Mouse (Mus musculus) midbrain, embryonic 11.5 days (tissue): Measurements from ENCODE around the gene Olfr243. TPM values are rescaled to one million over a fixed set of nuclear protein-coding genes. Genes with fewer than 3 reads are reported as not detected.
"Not testable (repeated sequence)": the region's sequence is repeated elsewhere in the genome, so short reads cannot be mapped to it uniquely, and the experiment has no call there.

Experiments
- ATAC-seq: fragments of 200-750 bp; cut with Nextera tagmentation; 2 replicates; pipeline ENCODE4 v1.8.0; 2017; ENCODE audit warnings: moderate TSS enrichment, moderate library complexity; ENCODE audit not compliant: low FRiP score
- DNase-seq: peaks from one replicate; pipeline ENCODE4 v3.0.0; 2015; ENCODE audit warnings: low spot score; ENCODE audit errors: missing footprints
- H3K27ac ChIP-seq: fragments of 300-500 bp; sonication (generic); 2 replicates; pipeline ENCODE4 v1.5.1; 2014; ENCODE audit warnings: low read depth, low read length
- H3K27me3 ChIP-seq: fragments of 300-500 bp; sonication (generic); 2 replicates; pipeline ENCODE4 v1.6.1; 2014; ENCODE audit warnings: mild to moderate bottlenecking, low read length, moderate library complexity, mixed read lengths; ENCODE audit not compliant: control insufficient read depth, insufficient read depth
- H3K36me3 ChIP-seq: fragments of 300-500 bp; sonication (generic); 2 replicates; pipeline ENCODE4 v1.6.1; 2014; ENCODE audit warnings: mild to moderate bottlenecking, low read length, moderate library complexity, mixed read lengths; ENCODE audit not compliant: control insufficient read depth, insufficient read depth
- H3K4me1 ChIP-seq: fragments of 300-500 bp; sonication (generic); 2 replicates; pipeline ENCODE4 v1.6.1; 2014; ENCODE audit warnings: low read length; ENCODE audit not compliant: control insufficient read depth, insufficient read depth
- H3K4me2 ChIP-seq: fragments of 300-500 bp; sonication (generic); 2 replicates; pipeline ENCODE4 v1.6.1; 2014; ENCODE audit warnings: mild to moderate bottlenecking, moderate library complexity
- H3K4me3 ChIP-seq: fragments of 300-500 bp; sonication (generic); 2 replicates; pipeline ENCODE4 v1.5.1; 2014; ENCODE audit warnings: low read depth, low read length
- H3K9ac ChIP-seq: fragments of 300-500 bp; sonication (generic); 2 replicates; pipeline ENCODE4 v1.6.1; 2014; ENCODE audit warnings: low read length
- H3K9me3 ChIP-seq: fragments of 300-500 bp; sonication (generic); 2 replicates; pipeline ENCODE4 v1.6.1; 2016; ENCODE audit warnings: low read length; ENCODE audit not compliant: control insufficient read depth
- WGBS: fragments of 180-500 bp; shearing (Covaris S2); extraction: QIAGEN DNeasy Blood & Tissue Kit; methylation state at CpG from one replicate; pipeline ENCODE4 v1.1.7; 2014; 5-methylcytosine and 5-hydroxymethylcytosine counted together
- polyA plus RNA-seq: library from polyadenylated mRNA; unstranded; fragments of >200 nt; fragmentation: Nextera tagmentation; extraction: Ambion mirVana; gene quantifications from 2 replicates; pipeline ENCODE4 v1.2.1, GENCODE M21; 2014

Gene Olfr243
- polyA plus RNA-seq: not detected in 2 replicates

DNA sequence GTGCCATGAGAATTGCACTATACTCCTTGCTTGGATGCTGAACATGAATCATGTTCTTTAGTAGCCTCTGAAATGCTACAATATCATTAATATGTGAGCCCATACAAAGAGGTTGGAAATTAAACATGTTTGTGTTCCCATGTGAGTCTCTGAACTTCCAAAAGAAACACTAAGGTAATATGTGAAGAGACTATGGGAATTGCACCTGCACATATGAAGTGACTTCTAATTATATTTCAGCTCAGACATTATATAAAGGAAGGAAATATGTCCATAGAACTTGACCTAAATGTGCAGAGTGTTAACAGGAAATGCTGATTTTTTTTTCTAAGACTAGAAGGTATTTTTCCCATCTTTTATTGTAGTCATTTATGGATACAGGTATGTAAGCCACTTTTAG lies at the start of gene Olfr243:
Olfr243 (plus strand) TSS at position 301 of the 400 bp plus-strand sequence.
- DNase-seq: no peak
- Histone ChIP-seq H3K27ac (no peak within 1 kb of the TSS), H3K4me3 (no peak within 1 kb of the TSS), H3K4me2 (no peak within 1 kb of the TSS), H3K9ac (no peak within 1 kb of the TSS), H3K27me3 (no peaks in the 10 kb centered on the region), H3K9me3 (no peaks in the 10 kb centered on the region), H3K36me3 (no peaks in the 10 kb centered on the region), H3K4me1 (no peaks in the 10 kb centered on the region)
- ATAC-seq: no peak

DNA sequence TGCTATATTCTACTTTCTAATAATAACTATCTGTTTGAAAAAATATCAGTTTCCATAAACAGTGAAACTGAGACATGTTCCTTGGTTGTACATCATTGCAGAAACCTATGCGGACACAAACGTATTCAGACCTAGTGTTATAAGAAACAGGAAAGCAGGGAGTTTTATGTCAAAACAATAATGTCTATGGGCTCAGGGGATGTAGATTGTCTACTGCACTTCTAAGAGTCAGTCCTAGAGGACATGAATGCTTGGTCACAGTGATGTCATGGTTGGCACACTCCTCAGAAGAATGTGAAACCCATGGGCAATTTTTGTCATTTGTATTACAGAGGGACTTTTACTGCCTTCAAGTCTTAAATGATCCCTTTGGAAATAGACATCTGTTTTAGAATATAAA lies 43.4 kb upstream of the Olfr243 start, which contains the start of gene Olfr624:
Olfr624 (minus strand) TSS at position 101 of the 400 bp plus-strand sequence.
- no peaks in the 10 kb centered on the region for H3K9me3 ChIP-seq
- WGBS: 96% methylated on average over 2 of the region's 2 CpGs
- no peaks in the 10 kb centered on the region for H3K27me3 ChIP-seq
- H3K4me3 ChIP-seq: no peak within 1 kb of the TSS
- H3K9ac ChIP-seq: no peak within 1 kb of the TSS
- H3K4me1 ChIP-seq: no peaks in the 10 kb centered on the region
- ATAC-seq: no peak
- no peak within 1 kb of the TSS for H3K27ac ChIP-seq
- no peak within 1 kb of the TSS for H3K4me2 ChIP-seq
- DNase-seq: no peak
- H3K36me3 ChIP-seq: no peaks in the 10 kb centered on the region

DNA sequence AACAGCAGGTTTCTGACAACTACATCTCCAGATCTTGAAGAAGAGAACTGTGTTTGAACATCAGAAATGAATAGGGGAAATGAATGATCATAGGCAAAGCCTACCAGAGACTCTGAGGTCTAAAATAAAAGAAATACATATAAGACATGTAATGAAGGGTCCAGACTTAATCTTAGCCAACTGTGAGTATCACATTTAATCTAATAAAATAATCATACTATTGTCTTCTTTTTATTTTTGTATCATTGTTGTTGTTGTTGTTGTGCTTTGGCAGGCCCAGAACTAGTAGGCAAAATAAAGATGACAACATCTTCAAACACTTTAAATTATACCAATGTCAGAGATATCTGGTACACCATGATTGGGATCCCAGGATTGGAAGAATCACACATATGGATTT lies 32.1 kb upstream of the Olfr243 start, which contains the start of gene Olfr625-ps1:
Olfr625-ps1 (plus strand) TSS at position 301 of the 400 bp plus-strand sequence.
- no peak for DNase-seq
- Histone ChIP-seq H3K27me3 (no peaks in the 10 kb centered on the region), H3K4me1 (no peaks in the 10 kb centered on the region), H3K27ac (no peak within 1 kb of the TSS), H3K36me3 (no peaks in the 10 kb centered on the region), H3K9ac (no peak within 1 kb of the TSS), H3K4me2 (no peak within 1 kb of the TSS), H3K9me3 (no peaks in the 10 kb centered on the region), H3K4me3 (no peak within 1 kb of the TSS)
- ATAC-seq: no peak

DNA sequence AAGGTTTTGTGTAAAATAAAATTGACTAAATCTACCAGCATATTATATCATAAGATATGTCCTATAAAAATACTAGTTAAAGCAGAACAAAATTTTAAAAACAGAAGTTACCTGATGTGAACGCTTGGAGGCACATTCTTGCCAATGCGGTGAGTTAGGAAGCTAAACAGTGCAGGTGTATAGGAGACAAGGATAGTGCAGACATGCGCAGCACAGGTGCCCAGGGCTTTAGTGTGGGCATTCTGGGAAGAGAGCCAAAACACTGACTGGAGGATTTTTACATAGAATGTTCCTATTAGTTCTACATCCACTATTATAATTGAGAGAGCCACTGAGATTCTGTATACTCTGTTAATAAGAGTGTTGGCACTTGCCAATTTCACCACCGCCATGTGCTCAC lies 15.0 kb upstream of the Olfr243 start:
- Histone ChIP-seq H3K9me3 (no peaks in the 10 kb centered on the region), H3K4me2 (no peak overlapping the region), H3K4me1 (no peaks in the 10 kb centered on the region), H3K4me3 (no peak overlapping the region), H3K27ac (no peak overlapping the region), H3K27me3 (no peaks in the 10 kb centered on the region), H3K9ac (no peak overlapping the region), H3K36me3 (no peaks in the 10 kb centered on the region)
- 91% methylated on average over 4 of the region's 4 CpGs for WGBS
- no peak for ATAC-seq
- DNase-seq: no peak

DNA sequence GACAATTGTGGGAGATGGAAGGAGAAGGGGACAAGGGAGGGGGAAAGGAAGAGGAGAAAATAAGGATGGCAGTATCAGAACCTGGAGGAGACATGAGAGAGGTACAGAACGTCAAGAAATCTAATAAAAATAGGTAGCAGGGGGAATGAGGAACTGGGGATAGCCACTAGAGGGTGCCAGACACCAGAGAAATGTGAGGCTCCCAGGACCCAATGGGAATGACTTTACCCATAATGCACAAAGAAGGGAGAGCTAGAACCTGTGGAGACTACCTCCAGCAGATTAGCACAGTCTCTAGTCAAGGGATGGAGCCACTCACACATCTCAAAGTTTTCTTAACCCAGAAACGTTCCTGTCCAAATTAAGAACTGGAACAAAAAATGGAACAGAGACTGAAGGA lies 2.4 kb upstream of the Olfr243 start:
- Histone ChIP-seq H3K27me3 (no peaks in the 10 kb centered on the region), H3K4me2 (no peak overlapping the region), H3K27ac (no peak overlapping the region), H3K4me3 (no peak overlapping the region), H3K9me3 (no peaks in the 10 kb centered on the region), H3K36me3 (no peaks in the 10 kb centered on the region), H3K4me1 (no peaks in the 10 kb centered on the region), H3K9ac (no peak overlapping the region)
- DNase-seq (no peak), ATAC-seq (no peak)
- 40% methylated on average over 2 of the region's 2 CpGs for WGBS

DNA sequence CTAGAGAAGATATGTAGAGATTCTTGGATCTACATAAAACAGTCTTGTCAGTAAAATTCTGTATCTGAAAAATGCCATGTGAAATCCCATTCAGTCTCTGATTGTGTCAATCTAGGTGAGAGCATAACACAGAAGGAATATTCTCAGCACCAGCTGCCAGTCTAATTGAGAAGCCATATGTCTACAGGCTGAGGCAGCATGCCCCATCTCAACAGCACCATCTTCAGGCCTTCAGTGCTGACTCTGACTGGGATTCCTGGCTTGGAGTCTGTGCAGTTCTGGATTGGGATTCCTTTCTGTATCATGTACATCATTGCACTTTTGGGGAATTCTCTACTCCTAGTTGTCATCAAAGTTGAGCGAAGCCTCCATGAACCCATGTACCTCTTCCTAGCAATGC lies 1.9 kb downstream of the Olfr243 start:
- H3K4me2 ChIP-seq, H3K9ac ChIP-seq, H3K27ac ChIP-seq, H3K4me3 ChIP-seq, ATAC-seq, H3K27me3 ChIP-seq, H3K9me3 ChIP-seq, H3K36me3 ChIP-seq, DNase-seq, H3K4me1 ChIP-seq: not testable (repeated sequence)
- 93% methylated on average over 1 of the region's 1 CpGs for WGBS

DNA sequence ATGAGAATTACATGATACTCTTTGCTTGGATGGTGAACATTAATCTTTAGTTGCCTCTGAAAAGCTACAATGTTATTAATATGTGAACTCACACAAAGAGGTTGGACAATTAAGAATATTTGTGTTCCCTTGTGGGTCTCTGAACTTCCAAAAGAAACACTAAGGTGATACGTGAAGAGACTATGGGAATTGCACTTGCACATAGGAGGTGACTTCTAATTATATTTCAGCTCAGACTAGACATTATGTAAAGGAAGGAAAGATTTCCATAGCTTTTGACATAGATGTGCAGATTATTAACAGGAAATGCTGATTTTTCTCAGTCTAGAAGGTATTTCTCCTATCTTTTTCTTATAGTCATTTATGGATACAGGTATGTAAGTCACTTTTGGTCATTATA lies 15.6 kb downstream of the Olfr243 start, which contains the start of gene Olfr628:
Olfr628 (plus strand) TSS at position 301 of the 400 bp plus-strand sequence.
- 95% methylated on average over 1 of the region's 1 CpGs for WGBS
- ATAC-seq (no peak), DNase-seq (no peak)
- H3K27me3 ChIP-seq: no peaks in the 10 kb centered on the region
- H3K36me3 ChIP-seq: no peaks in the 10 kb centered on the region
- H3K4me2 ChIP-seq: no peak within 1 kb of the TSS
- no peak within 1 kb of the TSS for H3K27ac ChIP-seq
- H3K4me3 ChIP-seq: no peak within 1 kb of the TSS
- H3K4me1 ChIP-seq: no peaks in the 10 kb centered on the region
- no peaks in the 10 kb centered on the region for H3K9me3 ChIP-seq
- no peak within 1 kb of the TSS for H3K9ac ChIP-seq

DNA sequence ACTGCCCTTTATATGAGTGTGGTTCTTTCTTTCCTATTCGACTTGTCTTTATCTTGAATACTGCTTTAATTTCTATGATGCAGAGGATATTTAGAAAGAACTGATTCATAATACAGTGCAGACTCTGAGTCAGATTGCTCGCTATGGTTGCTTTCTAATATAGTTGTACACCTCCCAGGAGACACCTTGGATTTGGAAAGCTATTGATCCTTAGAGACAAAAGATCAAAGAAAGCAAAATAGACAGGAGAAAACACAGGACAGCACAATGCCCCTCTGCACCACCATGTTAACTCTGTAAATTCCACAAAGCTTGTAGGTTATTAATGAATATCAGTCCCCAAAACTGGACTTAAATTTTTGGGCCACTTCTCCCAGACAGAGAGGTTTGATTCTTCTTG lies 30.4 kb downstream of the Olfr243 start, which contains the start of gene Olfr629:
Olfr629 (minus strand) TSS at position 101 of the 400 bp plus-strand sequence.
- Histone ChIP-seq H3K9ac (no peak within 1 kb of the TSS), H3K27me3 (no peaks in the 10 kb centered on the region), H3K9me3 (no peaks in the 10 kb centered on the region), H3K4me3 (no peak within 1 kb of the TSS), H3K4me2 (no peak within 1 kb of the TSS), H3K4me1 (no peaks in the 10 kb centered on the region), H3K36me3 (no peaks in the 10 kb centered on the region), H3K27ac (no peak within 1 kb of the TSS)
- DNase-seq (no peak), ATAC-seq (no peak)
- WGBS: 77% methylated on average over 2 of the region's 2 CpGs

DNA sequence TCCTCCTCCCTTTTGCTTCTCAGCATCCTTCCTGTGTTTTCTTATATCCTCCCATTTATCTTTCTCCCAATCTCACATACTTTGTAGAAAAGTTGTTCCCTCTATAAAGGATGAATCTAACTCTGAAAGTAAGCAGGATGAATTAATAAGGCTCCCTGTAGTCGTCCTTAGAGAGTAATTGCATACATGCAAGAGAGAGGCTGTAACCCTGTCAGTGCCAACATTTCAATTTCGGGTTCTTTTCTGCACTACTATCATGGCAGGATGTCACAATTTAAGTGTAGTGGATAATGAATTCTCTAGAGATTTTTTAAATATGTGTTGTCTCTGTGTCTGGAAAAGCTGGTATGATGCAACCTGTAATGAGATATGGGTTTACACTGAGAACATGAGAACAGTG lies 42.8 kb downstream of the Olfr243 start, which contains the start of gene Olfr630:
Olfr630 (minus strand) TSS at position 101 of the 400 bp plus-strand sequence.
- Histone ChIP-seq H3K4me3 (no peak within 1 kb of the TSS), H3K9ac (no peak within 1 kb of the TSS), H3K4me1 (no peaks in the 10 kb centered on the region), H3K4me2 (no peak within 1 kb of the TSS), H3K9me3 (no peaks in the 10 kb centered on the region), H3K27ac (no peak within 1 kb of the TSS), H3K36me3 (no peaks in the 10 kb centered on the region), H3K27me3 (no peaks in the 10 kb centered on the region)
- ATAC-seq: no peak
- 55% methylated on average over 2 of the region's 2 CpGs for WGBS
- DNase-seq: no peak
